Mouse (Mus musculus) olfactory bulb, adult 2 months (tissue): ENCODE data around the gene Rnf217.

Experiments
- CTCF ChIP-seq: fragments of 200-500 bp; IDR thresholded peaks from 2 replicates; pipeline ENCODE4 v1.5.1; 2012; ENCODE audit warnings: low read depth, mild to moderate bottlenecking, low read length, moderate library complexity; ENCODE audit not compliant: insufficient read depth
- POLR2A ChIP-seq: fragments of 200-500 bp; IDR thresholded peaks from 2 replicates; pipeline ENCODE4 v1.6.1; 2012; ENCODE audit warnings: mild to moderate bottlenecking, low read depth, low read length, moderate library complexity; ENCODE audit not compliant: insufficient read depth

- no peak for TF ChIP-seq POLR2A
- no peak for TF ChIP-seq CTCF
Measured at GRCm38 (mm10) chr10:31517192-31517591, 91.8 kb downstream of the Rnf217 start.
